Mouse (Mus musculus): Measurements from ENCODE around the gene Cdkl3. TPM values are rescaled to one million over a fixed set of nuclear protein-coding genes. Genes with fewer than 3 reads are reported as not detected.

Cdkl3 gene
- polyA plus RNA-seq, 1 experiment, result 1.3 TPM

- no peak for TF ChIP-seq GATA1 (IDR thresholded peaks at IDR 0.05; ENCODE audit: borderline replicate concordance, low read length)
- TF ChIP-seq FLI1 (IDR thresholded peaks at IDR 0.05; ENCODE audit: low read length), result no peak
- Histone ChIP-seq H3K4me3 (replicated peaks) (peak overlapping the region; percentile 82), H3K36me3 (replicated peaks; ENCODE audit: low read length) (no peaks in the 10 kb centered on the region), H3K27me3 (replicated peaks) (no peaks in the 10 kb centered on the region), H3K9me3 (no peaks in the 10 kb centered on the region), H3K4me1 (peaks cover 56% of the 10 kb centered on the region)
Observed at GRCm38 (mm10) chr11:52046446-52047165, 42.6 kb downstream of the Cdkl3 start.

GRCm38 (mm10) chr11:52053371-52053770 is 49.4 kb downstream of the Cdkl3 start:
- Histone ChIP-seq H3K36me3 (replicated peaks; ENCODE audit: low read length) (no peaks in the 10 kb centered on the region), H3K27me3 (replicated peaks) (peaks cover 3% of the 10 kb centered on the region), H3K9me3 (no peaks in the 10 kb centered on the region), H3K4me3 (replicated peaks) (no peak overlapping the region), H3K4me1 (peaks cover 48% of the 10 kb centered on the region)
- no peak for TF ChIP-seq GATA1 (IDR thresholded peaks at IDR 0.05; ENCODE audit: borderline replicate concordance, low read length)
- TF ChIP-seq FLI1 (IDR thresholded peaks at IDR 0.05; ENCODE audit: low read length), result no peak

DNA sequence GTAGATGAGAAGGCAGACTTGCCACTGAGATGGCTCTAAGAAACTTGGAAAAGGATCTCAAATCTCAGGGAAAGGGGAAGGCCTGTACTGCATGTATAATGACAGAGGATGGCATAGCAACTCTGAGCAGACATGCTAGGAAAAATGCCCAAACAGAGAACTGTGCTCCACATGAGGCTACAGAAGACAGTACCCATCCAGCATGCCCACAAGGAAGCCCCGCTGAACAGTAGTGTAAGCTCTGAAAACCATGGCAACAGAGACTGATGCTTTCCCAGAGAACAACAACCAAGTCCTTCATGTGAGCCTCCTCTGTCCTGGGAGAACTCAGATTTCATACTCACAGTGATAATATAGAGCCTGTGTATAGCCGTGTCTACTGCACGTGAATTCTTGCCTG is 50.7 kb downstream of the Cdkl3 start:
- Histone ChIP-seq H3K4me1 (peaks cover 48% of the 10 kb centered on the region), H3K4me3 (replicated peaks) (no peak overlapping the region), H3K27me3 (replicated peaks) (peaks cover 5% of the 10 kb centered on the region), H3K36me3 (replicated peaks; ENCODE audit: low read length) (no peaks in the 10 kb centered on the region), H3K9me3 (no peaks in the 10 kb centered on the region)
- TF ChIP-seq FLI1 (IDR thresholded peaks at IDR 0.05; ENCODE audit: low read length), result no peak
- no peak for TF ChIP-seq GATA1 (IDR thresholded peaks at IDR 0.05; ENCODE audit: borderline replicate concordance, low read length)

DNA sequence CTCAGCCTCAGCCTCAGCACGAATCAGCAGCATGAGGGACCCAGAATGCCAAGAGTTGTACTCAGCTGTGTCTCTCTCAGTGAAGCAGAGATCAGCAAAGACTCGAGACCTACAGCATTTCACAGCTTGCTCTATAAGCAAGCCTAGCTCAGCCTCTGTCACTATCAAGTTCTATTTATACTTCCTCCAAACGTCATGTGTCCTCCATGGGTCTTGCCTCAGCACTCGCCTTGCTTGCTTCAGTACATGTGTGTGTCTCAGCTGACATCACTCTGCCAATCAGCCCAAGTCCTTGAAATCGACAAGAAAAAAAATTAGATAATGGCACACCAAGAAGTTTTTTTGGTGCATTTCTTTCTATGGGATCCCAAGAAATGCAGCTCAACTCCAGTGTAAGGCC is 52.2 kb downstream of the Cdkl3 start:
- peaks cover 6% of the 10 kb centered on the region for H3K27me3 ChIP-seq (replicated peaks)
- no peak for TF ChIP-seq FLI1 (IDR thresholded peaks at IDR 0.05; ENCODE audit: low read length)
- TF ChIP-seq GATA1 (IDR thresholded peaks at IDR 0.05; ENCODE audit: borderline replicate concordance, low read length), result no peak
- peaks cover 48% of the 10 kb centered on the region for H3K4me1 ChIP-seq
- H3K9me3 ChIP-seq, result 0 out of 2 replicates have a peak, but pooled peaks cover 3% of the 10 kb centered on the region
- H3K36me3 ChIP-seq (replicated peaks; ENCODE audit: low read length), result no peaks in the 10 kb centered on the region
- peak overlapping the region; percentile 35 for H3K4me3 ChIP-seq (replicated peaks)

- Histone ChIP-seq H3K4me1 (peaks cover 36% of the 10 kb centered on the region), H3K27me3 (replicated peaks) (peaks cover 6% of the 10 kb centered on the region), H3K4me3 (replicated peaks) (no peak overlapping the region), H3K36me3 (replicated peaks; ENCODE audit: low read length) (no peaks in the 10 kb centered on the region), H3K9me3 (peaks cover 9% of the 10 kb centered on the region; the same call in 1 of the 2 replicates)
- TF ChIP-seq FLI1 (IDR thresholded peaks at IDR 0.05; ENCODE audit: low read length), result no peak
- TF ChIP-seq GATA1 (IDR thresholded peaks at IDR 0.05; ENCODE audit: borderline replicate concordance, low read length), result no peak
Observed at GRCm38 (mm10) chr11:52059001-52059400, 55.0 kb downstream of the Cdkl3 start.

DNA sequence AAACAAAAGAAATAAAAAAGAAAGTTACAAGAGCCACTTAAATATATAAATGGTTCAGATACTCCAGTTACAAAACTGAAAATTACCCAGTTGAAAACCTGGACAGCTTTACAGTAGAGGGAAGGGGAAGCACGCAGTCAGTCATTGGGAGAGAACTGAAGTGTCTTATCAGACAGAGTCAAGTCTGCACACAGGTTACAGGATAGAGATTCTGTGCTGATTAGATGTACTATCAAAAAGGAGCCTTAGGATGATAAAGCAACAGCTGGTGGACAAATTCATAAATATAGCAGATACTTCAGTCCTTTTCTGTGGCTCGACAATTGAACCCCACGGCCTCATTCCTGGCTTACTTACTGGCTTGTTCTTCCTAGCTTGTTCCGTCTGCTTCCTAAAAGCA is 56.3 kb downstream of the Cdkl3 start:
- no peak overlapping the region for H3K4me3 ChIP-seq (replicated peaks)
- H3K27me3 ChIP-seq (replicated peaks), result peaks cover 6% of the 10 kb centered on the region
- H3K36me3 ChIP-seq (replicated peaks; ENCODE audit: low read length), result no peaks in the 10 kb centered on the region
- peaks cover 9% of the 10 kb centered on the region; the same call in 1 of the 2 replicates for H3K9me3 ChIP-seq
- TF ChIP-seq GATA1 (IDR thresholded peaks at IDR 0.05; ENCODE audit: borderline replicate concordance, low read length) (no peak), FLI1 (IDR thresholded peaks at IDR 0.05; ENCODE audit: low read length) (no peak)
- H3K4me1 ChIP-seq, result peaks cover 38% of the 10 kb centered on the region

- no peak overlapping the region for H3K4me3 ChIP-seq (replicated peaks)
- TF ChIP-seq GATA1 (IDR thresholded peaks at IDR 0.05; ENCODE audit: borderline replicate concordance, low read length) (no peak), FLI1 (IDR thresholded peaks at IDR 0.05; ENCODE audit: low read length) (no peak)
- peaks cover 9% of the 10 kb centered on the region; the same call in 1 of the 2 replicates for H3K9me3 ChIP-seq
- H3K4me1 ChIP-seq, result peaks cover 35% of the 10 kb centered on the region
- H3K36me3 ChIP-seq (replicated peaks; ENCODE audit: low read length), result no peaks in the 10 kb centered on the region
- H3K27me3 ChIP-seq (replicated peaks), result peaks cover 6% of the 10 kb centered on the region
Observed at GRCm38 (mm10) chr11:52062406-52062805, 58.4 kb downstream of the Cdkl3 start.

DNA sequence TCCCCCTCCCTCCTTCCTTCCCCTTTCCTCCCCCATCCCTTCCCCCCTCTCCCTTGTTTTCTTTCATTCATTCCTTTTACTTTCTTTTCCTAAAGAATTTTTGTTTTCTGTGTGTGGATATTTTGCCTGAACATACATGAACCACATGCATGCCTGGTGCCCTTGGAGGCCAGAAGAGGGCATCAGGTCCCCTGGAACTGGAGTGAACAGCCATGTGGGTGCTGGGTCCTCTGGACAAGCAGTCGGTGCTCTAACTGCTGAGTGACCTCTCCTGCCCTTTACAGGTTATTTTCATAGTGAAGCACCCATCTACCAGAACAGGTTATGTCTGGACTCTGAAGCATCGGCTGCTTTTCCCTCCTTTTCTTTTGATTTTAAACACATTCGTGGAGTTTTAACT is 60.4 kb downstream of the Cdkl3 start:
- Histone ChIP-seq H3K9me3 (peaks cover 14% of the 10 kb centered on the region; the same call in 1 of the 2 replicates), H3K36me3 (replicated peaks; ENCODE audit: low read length) (no peaks in the 10 kb centered on the region), H3K27me3 (replicated peaks) (peaks cover 3% of the 10 kb centered on the region), H3K4me3 (replicated peaks) (peak overlapping the region; percentile 75), H3K4me1 (peaks cover 25% of the 10 kb centered on the region)
- TF ChIP-seq GATA1 (IDR thresholded peaks at IDR 0.05; ENCODE audit: borderline replicate concordance, low read length), result no peak
- TF ChIP-seq FLI1 (IDR thresholded peaks at IDR 0.05; ENCODE audit: low read length), result no peak

DNA sequence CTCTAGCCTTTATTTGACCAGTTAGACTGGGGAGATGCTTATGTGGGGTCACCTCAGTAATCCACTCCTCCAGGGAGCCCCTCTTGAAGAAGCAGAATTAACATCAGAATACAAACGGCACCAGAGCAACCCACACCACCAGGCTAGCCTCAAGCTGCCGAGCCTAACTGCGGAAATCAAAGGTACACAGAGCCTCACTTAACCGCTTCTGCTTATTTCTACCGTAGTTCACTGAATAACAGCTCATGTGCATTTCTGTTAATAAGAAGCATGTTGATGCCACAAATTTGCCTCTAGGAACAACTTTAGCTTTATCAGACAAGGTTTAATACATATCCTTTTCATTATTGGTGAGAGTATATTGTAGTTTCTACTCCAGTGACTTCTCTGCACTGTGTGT is 61.8 kb downstream of the Cdkl3 start:
- Histone ChIP-seq H3K4me1 (peaks cover 25% of the 10 kb centered on the region), H3K4me3 (replicated peaks) (peak overlapping the region; percentile 53), H3K36me3 (replicated peaks; ENCODE audit: low read length) (no peaks in the 10 kb centered on the region), H3K9me3 (peaks cover 14% of the 10 kb centered on the region; the same call in 1 of the 2 replicates), H3K27me3 (replicated peaks) (no peaks in the 10 kb centered on the region)
- TF ChIP-seq GATA1 (IDR thresholded peaks at IDR 0.05; ENCODE audit: borderline replicate concordance, low read length), result no peak
- no peak for TF ChIP-seq FLI1 (IDR thresholded peaks at IDR 0.05; ENCODE audit: low read length)

- H3K27me3 ChIP-seq (replicated peaks), result no peaks in the 10 kb centered on the region
- no peaks in the 10 kb centered on the region for H3K36me3 ChIP-seq (replicated peaks; ENCODE audit: low read length)
- H3K9me3 ChIP-seq, result peaks cover 6% of the 10 kb centered on the region; the same call in 1 of the 2 replicates
- H3K4me1 ChIP-seq, result peaks cover 43% of the 10 kb centered on the region
- H3K4me3 ChIP-seq (replicated peaks), result no peak overlapping the region
- TF ChIP-seq FLI1 (IDR thresholded peaks at IDR 0.05; ENCODE audit: low read length) (no peak), GATA1 (IDR thresholded peaks at IDR 0.05; ENCODE audit: borderline replicate concordance, low read length) (no peak)
Observed at GRCm38 (mm10) chr11:52071768-52072167, 67.7 kb downstream of the Cdkl3 start.

All from megakaryocyte, embryonic 14.5 days (primary cell).